Mouse (Mus musculus): ENCODE results near the gene Ocel1. TPM values are rescaled to one million over a fixed set of nuclear protein-coding genes. Genes with fewer than 3 reads are reported as not detected.
"Not testable (repeated sequence)": the region's sequence is repeated elsewhere in the genome, so short reads cannot be mapped to it uniquely, and the experiment has no call there.

The Ocel1 gene
- total RNA-seq (2021), result 1 to 10 TPM; 8.1 to 9.2 TPM
- long read RNA-seq, experiment 1, transcript Ocel1-201 (4 exons, 1,611 nt), result major isoform, 5 of 9 reads
- long read RNA-seq, experiment 1, partial matches to known transcripts, result 1 of 9 reads
- long read RNA-seq, experiment 1, other reads (novel, unspliced or antisense), result 1 of 9 reads
- long read RNA-seq, experiment 2, partial matches to known transcripts, result 3 of 7 reads
- long read RNA-seq, experiment 2, other reads (novel, unspliced or antisense), result 1 of 7 reads

GRCm38 (mm10) chr8:71371236-71371848, at the start of gene Ocel1:
Gene Ocel1, plus strand, starts transcription at chr8:71371298.
- peak; percentile 93 to 95 for DNase-seq (ENCODE audit: low spot score in 2 of 2)

- no peak for DNase-seq (ENCODE audit: low spot score in 2 of 2)
Observed at GRCm38 (mm10) chr8:71322939-71323338, 48.2 kb upstream of the Ocel1 start.

GRCm38 (mm10) chr8:71324848-71325247, 46.2 kb upstream of the Ocel1 start:
- no peak for DNase-seq (ENCODE audit: low spot score in 2 of 2)

- not testable (repeated sequence) for DNase-seq (ENCODE audit: low spot score in 2 of 2)
Observed at GRCm38 (mm10) chr8:71337834-71338233, 33.3 kb upstream of the Ocel1 start.

GRCm38 (mm10) chr8:71340625-71341024, 30.5 kb upstream of the Ocel1 start:
- DNase-seq (ENCODE audit: low spot score in 2 of 2), result no peak

GRCm38 (mm10) chr8:71346581-71346980, 24.5 kb upstream of the Ocel1 start:
- DNase-seq (ENCODE audit: low spot score in 2 of 2), result no peak

GRCm38 (mm10) chr8:71351117-71351516, 20.0 kb upstream of the Ocel1 start:
- DNase-seq (ENCODE audit: low spot score in 2 of 2), result no peak

- no peak for DNase-seq (ENCODE audit: low spot score in 2 of 2)
Observed at GRCm38 (mm10) chr8:71351520-71351919, 19.6 kb upstream of the Ocel1 start.

GRCm38 (mm10) chr8:71358026-71358425, 13.1 kb upstream of the Ocel1 start:
- DNase-seq (ENCODE audit: low spot score in 2 of 2), result no peak

GRCm38 (mm10) chr8:71366771-71367528, 4.1 kb upstream of the Ocel1 start, which contains the start of gene Use1:
Gene Use1, plus strand, starts transcription at chr8:71366848.
- DNase-seq (ENCODE audit: low spot score in 2 of 2), result peak; percentile 75 to 90

GRCm38 (mm10) chr8:71367529-71368176, 3.4 kb upstream of the Ocel1 start:
- DNase-seq (ENCODE audit: low spot score in 2 of 2), result no peak

- no peak for DNase-seq (ENCODE audit: low spot score in 2 of 2)
Observed at GRCm38 (mm10) chr8:71368366-71368765, 2.7 kb upstream of the Ocel1 start.

- DNase-seq (ENCODE audit: low spot score in 2 of 2), result no peak
Observed at GRCm38 (mm10) chr8:71369040-71369718, 1.9 kb upstream of the Ocel1 start.

GRCm38 (mm10) chr8:71370711-71371235, 325 bp upstream of the Ocel1 start:
- no peak for DNase-seq (ENCODE audit: low spot score in 2 of 2)

GRCm38 (mm10) chr8:71372427-71372826, 1.3 kb downstream of the Ocel1 start:
- DNase-seq (ENCODE audit: low spot score in 2 of 2), result no peak

- DNase-seq (ENCODE audit: low spot score in 2 of 2), result no peak
Observed at GRCm38 (mm10) chr8:71373000-71373399, 1.9 kb downstream of the Ocel1 start.

- DNase-seq (ENCODE audit: low spot score in 2 of 2), result no peak
Observed at GRCm38 (mm10) chr8:71374616-71375206, 3.6 kb downstream of the Ocel1 start.

- peak in 1 of 2 experiments; percentile 61 for DNase-seq (ENCODE audit: low spot score in 2 of 2)
Observed at GRCm38 (mm10) chr8:71375581-71376422, 4.7 kb downstream of the Ocel1 start.

GRCm38 (mm10) chr8:71376423-71377030, 5.4 kb downstream of the Ocel1 start:
- DNase-seq (ENCODE audit: low spot score in 2 of 2), result no peak
